Mouse (Mus musculus): ENCODE results near the gene Polr3g.

GRCm38 (mm10) chr13:81629395-81629794 lies 81.4 kb downstream of the Polr3g start:
- TF ChIP-seq CTCF (IDR thresholded peaks at IDR 0.05) (no peak), POLR2A (IDR thresholded peaks at IDR 0.05; ENCODE audit: insufficient read depth, low read depth, low read length) (no peak)
